Mouse (Mus musculus): Measurements from ENCODE around the gene Kcnj9. TPM values are rescaled to one million over a fixed set of nuclear protein-coding genes. Genes with fewer than 3 reads are reported as not detected.

Kcnj9 gene
- polyA plus RNA-seq, 1 experiment: 0.01 TPM

DNA sequence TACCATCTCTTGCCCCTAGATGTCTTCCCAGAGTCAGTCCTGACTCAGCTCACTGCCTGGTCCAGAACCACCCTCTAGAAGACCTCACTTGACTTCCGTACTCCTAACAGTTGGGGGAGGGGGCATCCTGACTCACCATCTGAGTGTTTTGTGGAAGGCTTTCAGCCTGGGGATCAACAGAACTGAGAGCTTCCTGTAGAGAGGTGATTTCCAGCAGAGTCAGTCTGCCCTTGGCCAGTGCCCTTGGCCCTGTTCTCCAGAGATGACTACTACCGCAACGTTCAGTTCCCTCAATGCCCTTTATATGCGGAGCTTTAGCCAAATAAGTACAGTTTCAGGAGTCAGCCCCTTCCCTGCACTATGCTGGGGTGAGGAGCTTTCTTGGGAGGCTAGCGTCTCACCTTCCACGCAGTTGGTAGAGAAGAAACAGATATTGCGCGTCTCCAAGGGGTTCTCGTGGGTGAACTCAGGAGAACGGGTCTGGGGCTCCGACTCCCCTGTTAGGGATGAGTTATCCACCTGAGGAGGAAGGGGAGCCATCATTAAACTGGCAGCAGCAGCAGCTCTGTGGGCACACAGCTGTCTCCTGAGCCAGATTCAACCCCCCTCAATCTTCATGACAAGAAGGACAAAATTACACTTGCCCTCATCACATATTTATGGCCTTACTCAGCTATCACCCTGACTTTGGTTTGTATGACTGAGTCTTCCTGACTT lies 40.1 kb downstream of the Kcnj9 start:
- H3K27me3 ChIP-seq (ENCODE audit: control insufficient read depth, insufficient read depth, insufficient read length): no peaks in the 10 kb centered on the region
- TF ChIP-seq USF1 (IDR thresholded peaks at IDR 0.05; ENCODE audit: low read depth) (no peak), POLR2AphosphoS2 (IDR thresholded peaks at IDR 0.05; ENCODE audit: insufficient read length, low read depth) (no peak), E2F4 (IDR thresholded peaks at IDR 0.05; ENCODE audit: insufficient read depth) (no peak), MYOG (IDR thresholded peaks at IDR 0.05; ENCODE audit: control insufficient read depth in 1 of 3, insufficient read depth in 1 of 3, insufficient read length in 2 of 3, low read depth in 2 of 3) (peak in 2 of 3 experiments; percentile 71 to 83), MAX (IDR thresholded peaks at IDR 0.05; ENCODE audit: low read depth) (no peak), TCF3 (IDR thresholded peaks at IDR 0.05; ENCODE audit: insufficient read length, low read depth) (no peak), TCF12 (IDR thresholded peaks at IDR 0.05; ENCODE audit: insufficient read depth, poor library complexity, severe bottlenecking) (peak; percentile 38), MYOD1 (IDR thresholded peaks at IDR 0.05; ENCODE audit: control insufficient read depth in 1 of 3, insufficient read length in 2 of 3, low read depth in 2 of 3) (peak in 2 of 3 experiments; percentile 72 to 91), SRF (IDR thresholded peaks at IDR 0.05; ENCODE audit: control insufficient read depth, insufficient read length, low read depth) (no peak), CEBPB (IDR thresholded peaks at IDR 0.05; ENCODE audit: insufficient read depth, poor library complexity, severe bottlenecking) (no peak), POLR2A (IDR thresholded peaks at IDR 0.05; ENCODE audit: insufficient read length, low read depth) (no peak), REST (IDR thresholded peaks at IDR 0.05; ENCODE audit: insufficient read depth, insufficient read length) (no peak)
- H3K4me3 ChIP-seq: no peak overlapping the region
- peak overlapping the region; percentile 15 for H3K4me2 ChIP-seq (ENCODE audit: low read depth)
- no peak overlapping the region for H3ac ChIP-seq (ENCODE audit: control insufficient read depth, insufficient read length)
- peaks cover 3% of the 10 kb centered on the region for H3K36me3 ChIP-seq (ENCODE audit: control insufficient read depth, insufficient read depth)
- H3K79me2 ChIP-seq (ENCODE audit: control insufficient read depth, insufficient read depth): no peaks in the 10 kb centered on the region

DNA sequence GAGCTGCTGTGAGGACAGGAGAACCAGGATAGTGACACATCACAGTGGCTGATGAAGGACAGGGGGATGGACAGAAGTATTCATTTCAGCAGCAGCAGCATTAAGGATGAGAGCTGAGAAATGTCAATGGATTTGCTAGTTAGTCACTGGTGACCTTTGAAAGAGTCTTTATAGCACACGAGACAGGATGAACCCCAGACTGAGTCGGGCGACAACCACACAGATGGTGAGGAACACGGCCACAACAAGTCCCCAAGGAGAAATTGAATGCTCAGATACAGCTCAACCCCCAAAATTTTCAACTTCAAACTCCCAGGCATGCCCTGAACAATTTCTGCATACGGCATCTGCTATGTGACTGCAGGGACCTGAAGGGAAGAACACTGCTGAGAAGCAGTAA lies 42.4 kb downstream of the Kcnj9 start:
- TF ChIP-seq POLR2AphosphoS2 (IDR thresholded peaks at IDR 0.05; ENCODE audit: insufficient read length, low read depth) (no peak), TCF12 (IDR thresholded peaks at IDR 0.05; ENCODE audit: insufficient read depth, poor library complexity, severe bottlenecking) (no peak), TCF3 (IDR thresholded peaks at IDR 0.05; ENCODE audit: insufficient read length, low read depth) (no peak), USF1 (IDR thresholded peaks at IDR 0.05; ENCODE audit: low read depth) (no peak), MYOG (IDR thresholded peaks at IDR 0.05; ENCODE audit: control insufficient read depth in 1 of 3, insufficient read depth in 1 of 3, insufficient read length in 2 of 3, low read depth in 2 of 3) (no peak), E2F4 (IDR thresholded peaks at IDR 0.05; ENCODE audit: insufficient read depth) (no peak), REST (IDR thresholded peaks at IDR 0.05; ENCODE audit: insufficient read depth, insufficient read length) (no peak), MYOD1 (IDR thresholded peaks at IDR 0.05; ENCODE audit: control insufficient read depth in 1 of 3, insufficient read length in 2 of 3, low read depth in 2 of 3) (no peak), POLR2A (IDR thresholded peaks at IDR 0.05; ENCODE audit: insufficient read length, low read depth) (no peak), MAX (IDR thresholded peaks at IDR 0.05; ENCODE audit: low read depth) (no peak), SRF (IDR thresholded peaks at IDR 0.05; ENCODE audit: control insufficient read depth, insufficient read length, low read depth) (no peak), CEBPB (IDR thresholded peaks at IDR 0.05; ENCODE audit: insufficient read depth, poor library complexity, severe bottlenecking) (no peak)
- H3K36me3 ChIP-seq (ENCODE audit: control insufficient read depth, insufficient read depth): peaks cover 7% of the 10 kb centered on the region

DNA sequence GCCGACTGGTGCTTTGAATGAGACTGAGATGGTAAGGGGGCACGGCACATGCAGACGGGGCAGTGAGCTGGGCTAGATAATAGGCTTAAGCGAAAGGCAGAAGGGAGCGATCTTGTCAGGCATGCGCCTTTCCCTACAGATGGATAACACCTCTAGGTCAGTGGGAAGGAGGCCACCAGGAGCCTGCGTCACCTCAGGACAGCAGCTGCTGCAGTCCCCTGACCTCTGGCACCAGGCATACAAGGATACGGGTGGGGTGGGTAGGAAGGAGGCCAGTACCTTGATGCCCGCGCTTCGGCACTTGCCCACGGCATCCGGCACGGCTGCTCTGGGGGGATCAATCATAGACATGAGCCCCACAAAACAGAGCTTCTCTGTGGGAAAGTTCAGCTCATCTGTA lies 44.9 kb downstream of the Kcnj9 start:
- H3ac ChIP-seq (ENCODE audit: control insufficient read depth, insufficient read length): no peak overlapping the region
- no peak overlapping the region for H3K4me2 ChIP-seq (ENCODE audit: low read depth)
- H3K36me3 ChIP-seq (ENCODE audit: control insufficient read depth, insufficient read depth): peaks cover 11% of the 10 kb centered on the region
- H3K4me3 ChIP-seq: no peak overlapping the region
- no peaks in the 10 kb centered on the region for H3K79me2 ChIP-seq (ENCODE audit: control insufficient read depth, insufficient read depth)
- TF ChIP-seq USF1 (IDR thresholded peaks at IDR 0.05; ENCODE audit: low read depth): no peak
- TF ChIP-seq MAX (IDR thresholded peaks at IDR 0.05; ENCODE audit: low read depth): no peak
- TF ChIP-seq MYOG (IDR thresholded peaks at IDR 0.05; ENCODE audit: control insufficient read depth in 1 of 3, insufficient read depth in 1 of 3, insufficient read length in 2 of 3, low read depth in 2 of 3): no peak
- no peak for TF ChIP-seq E2F4 (IDR thresholded peaks at IDR 0.05; ENCODE audit: insufficient read depth)
- TF ChIP-seq MYOD1 (IDR thresholded peaks at IDR 0.05; ENCODE audit: control insufficient read depth in 1 of 3, insufficient read length in 2 of 3, low read depth in 2 of 3): no peak
- no peak for TF ChIP-seq POLR2AphosphoS2 (IDR thresholded peaks at IDR 0.05; ENCODE audit: insufficient read length, low read depth)
- no peak for TF ChIP-seq SRF (IDR thresholded peaks at IDR 0.05; ENCODE audit: control insufficient read depth, insufficient read length, low read depth)
- no peak for TF ChIP-seq TCF12 (IDR thresholded peaks at IDR 0.05; ENCODE audit: insufficient read depth, poor library complexity, severe bottlenecking)
- no peak for TF ChIP-seq CEBPB (IDR thresholded peaks at IDR 0.05; ENCODE audit: insufficient read depth, poor library complexity, severe bottlenecking)
- no peak for TF ChIP-seq POLR2A (IDR thresholded peaks at IDR 0.05; ENCODE audit: insufficient read length, low read depth)
- no peak for TF ChIP-seq TCF3 (IDR thresholded peaks at IDR 0.05; ENCODE audit: insufficient read length, low read depth)
- TF ChIP-seq REST (IDR thresholded peaks at IDR 0.05; ENCODE audit: insufficient read depth, insufficient read length): no peak
- H3K27me3 ChIP-seq (ENCODE audit: control insufficient read depth, insufficient read depth, insufficient read length): no peaks in the 10 kb centered on the region

More for the DNA sequence above, 42.4 kb downstream of the Kcnj9 start:
- no peaks in the 10 kb centered on the region for H3K79me2 ChIP-seq (ENCODE audit: control insufficient read depth, insufficient read depth)
- H3K4me3 ChIP-seq: no peak overlapping the region
- no peak overlapping the region for H3ac ChIP-seq (ENCODE audit: control insufficient read depth, insufficient read length)
- H3K4me2 ChIP-seq (ENCODE audit: low read depth): no peak overlapping the region
- no peaks in the 10 kb centered on the region for H3K27me3 ChIP-seq (ENCODE audit: control insufficient read depth, insufficient read depth, insufficient read length)

DNA sequence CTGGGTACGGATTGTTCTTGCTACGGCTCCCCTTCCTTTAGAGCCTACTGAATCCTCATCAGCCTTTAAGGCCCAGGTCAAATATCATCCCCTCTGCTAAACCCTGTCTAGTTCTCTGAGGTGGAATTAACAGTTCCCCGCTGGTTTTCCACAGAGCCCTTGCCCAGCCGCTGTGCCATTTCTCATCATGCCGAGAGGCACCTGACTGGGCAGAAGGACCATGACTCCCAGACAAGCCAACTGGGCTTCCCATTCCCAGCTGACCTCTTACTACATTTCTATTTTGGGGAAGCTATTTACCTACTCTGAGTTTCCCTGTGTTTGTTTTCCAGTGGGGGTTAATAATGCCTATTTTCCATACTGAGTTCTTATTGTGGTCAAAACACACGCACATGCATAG lies 46.0 kb downstream of the Kcnj9 start:
- no peak for TF ChIP-seq TCF3 (IDR thresholded peaks at IDR 0.05; ENCODE audit: insufficient read length, low read depth)
- no peak for TF ChIP-seq USF1 (IDR thresholded peaks at IDR 0.05; ENCODE audit: low read depth)
- TF ChIP-seq CEBPB (IDR thresholded peaks at IDR 0.05; ENCODE audit: insufficient read depth, poor library complexity, severe bottlenecking): no peak
- no peak for TF ChIP-seq MYOG (IDR thresholded peaks at IDR 0.05; ENCODE audit: control insufficient read depth in 1 of 3, insufficient read depth in 1 of 3, insufficient read length in 2 of 3, low read depth in 2 of 3)
- no peak for TF ChIP-seq MYOD1 (IDR thresholded peaks at IDR 0.05; ENCODE audit: control insufficient read depth in 1 of 3, insufficient read length in 2 of 3, low read depth in 2 of 3)
- TF ChIP-seq POLR2AphosphoS2 (IDR thresholded peaks at IDR 0.05; ENCODE audit: insufficient read length, low read depth): no peak
- TF ChIP-seq POLR2A (IDR thresholded peaks at IDR 0.05; ENCODE audit: insufficient read length, low read depth): no peak
- TF ChIP-seq SRF (IDR thresholded peaks at IDR 0.05; ENCODE audit: control insufficient read depth, insufficient read length, low read depth): no peak
- no peak for TF ChIP-seq E2F4 (IDR thresholded peaks at IDR 0.05; ENCODE audit: insufficient read depth)
- no peak for TF ChIP-seq REST (IDR thresholded peaks at IDR 0.05; ENCODE audit: insufficient read depth, insufficient read length)
- no peak for TF ChIP-seq MAX (IDR thresholded peaks at IDR 0.05; ENCODE audit: low read depth)
- no peak for TF ChIP-seq TCF12 (IDR thresholded peaks at IDR 0.05; ENCODE audit: insufficient read depth, poor library complexity, severe bottlenecking)
- H3K79me2 ChIP-seq (ENCODE audit: control insufficient read depth, insufficient read depth): no peaks in the 10 kb centered on the region
- peaks cover 11% of the 10 kb centered on the region for H3K36me3 ChIP-seq (ENCODE audit: control insufficient read depth, insufficient read depth)

More for the DNA sequence above, 46.0 kb downstream of the Kcnj9 start:
- H3ac ChIP-seq (ENCODE audit: control insufficient read depth, insufficient read length): no peak overlapping the region
- no peak overlapping the region for H3K4me3 ChIP-seq
- no peaks in the 10 kb centered on the region for H3K27me3 ChIP-seq (ENCODE audit: control insufficient read depth, insufficient read depth, insufficient read length)
- no peak overlapping the region for H3K4me2 ChIP-seq (ENCODE audit: low read depth)

All from myocyte (in vitro differentiated cells).